Mouse (Mus musculus): ENCODE data around the gene Ifngr1.

The Ifngr1 gene

GRCm38 (mm10) chr10:19645119-19645518, 53.4 kb downstream of the Ifngr1 start:
- DNase-seq (ENCODE audit: low spot score), result no peak

- DNase-seq (ENCODE audit: low spot score), result no peak
Measured at GRCm38 (mm10) chr10:19657426-19657825, 65.7 kb downstream of the Ifngr1 start.

Measured in yolk sac, embryonic 10.5 days (tissue).